Mouse (Mus musculus) left cerebral cortex, adult 2 months (tissue): ENCODE data around the gene Dhx16. TPM values are rescaled to one million over a fixed set of nuclear protein-coding genes. Genes with fewer than 3 reads are reported as not detected.
A peak's percentile ranks its signal among the peaks of the same experiment; 100 is the strongest.
"Not testable (repeated sequence)": the region's sequence is repeated elsewhere in the genome, so short reads cannot be mapped to it uniquely, and the experiment has no call there.

Experiments used
- DNase-seq, 2 experiments: peaks; one replicate each; pipeline ENCODE4 v3.0.0; 2021 to 2022; ENCODE audit warnings: low spot score in 2 of 2, mixed read lengths in 1 of 2; ENCODE audit errors: extremely low spot score in 1 of 2
- H3K27ac ChIP-seq: fragments of 200-600 bp; 2 replicates; pipeline ENCODE4 v1.8.1; 2022
- H3K4me3 ChIP-seq: fragments of 200-600 bp; 2 replicates; pipeline ENCODE4 v1.8.1; 2022
- CTCF ChIP-seq: fragments of 200-600 bp; IDR thresholded peaks from 2 replicates; pipeline ENCODE4 v1.8.1; 2022; ENCODE audit warnings: antibody characterized with exemption, mild to moderate bottlenecking, moderate library complexity
- intact Hi-C: fragments of 180-260 bp; cut with DNase I; formaldehyde crosslinking; loops from one replicate; pipeline ENCODE4 v1.15.1; 2025
- total RNA-seq, 2 experiments: library from RNA; stranded (reverse); gene quantifications; 2 replicates each; pipeline ENCODE4 v1.2.3; 2021

Gene Dhx16
- total RNA-seq, 2 experiments from 2014 or later: 30.0 to 39.7 TPM

GRCm38 (mm10) chr17:35838122-35838544 lies 41.5 kb upstream of the Dhx16 start, which contains the start of gene Tubb5:
Gene Tubb5 (minus strand): TSS chr17:35838306.
- peak within 1 kb of the TSS; percentile 64 for H3K4me3 ChIP-seq
- peak within 1 kb of the TSS; percentile 89 for H3K27ac ChIP-seq
- peak; percentile 97 to 98 for DNase-seq
- no peak for TF ChIP-seq CTCF
- intact Hi-C loops: loop anchor here (5.0 kb wide), 1 partner anchor 79 kb away; the partner anchor contains the start of genes Mrps18b and Ppp1r10

DNA sequence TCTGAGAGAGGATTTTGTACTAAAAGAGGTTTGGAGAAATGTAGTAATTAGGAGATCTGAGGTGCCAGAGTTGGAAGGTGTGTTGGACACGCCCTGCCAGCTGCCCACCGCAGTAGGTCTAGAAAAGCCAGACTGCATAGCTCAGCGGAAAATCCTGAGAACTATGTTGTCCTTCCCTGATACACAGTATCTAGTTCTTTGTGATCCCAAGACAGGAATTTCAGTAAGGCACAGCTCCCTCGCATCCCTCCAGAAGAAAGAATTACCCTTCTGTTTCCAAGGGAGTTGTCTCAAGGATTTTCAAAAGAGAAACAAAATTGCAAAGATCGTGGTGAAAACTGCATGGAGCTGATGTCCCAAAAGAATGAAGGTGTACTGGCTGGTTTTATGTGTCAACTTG lies 41.0 kb upstream of the Dhx16 start:
- DNase-seq: no peak
- TF ChIP-seq CTCF: no peak
- Histone ChIP-seq H3K4me3 (no peak overlapping the region), H3K27ac (peak overlapping the region; percentile 70)
- intact Hi-C loops: loop anchor here (5.0 kb wide), 1 partner anchor 79 kb away; the partner anchor contains the start of genes Mrps18b and Ppp1r10

DNA sequence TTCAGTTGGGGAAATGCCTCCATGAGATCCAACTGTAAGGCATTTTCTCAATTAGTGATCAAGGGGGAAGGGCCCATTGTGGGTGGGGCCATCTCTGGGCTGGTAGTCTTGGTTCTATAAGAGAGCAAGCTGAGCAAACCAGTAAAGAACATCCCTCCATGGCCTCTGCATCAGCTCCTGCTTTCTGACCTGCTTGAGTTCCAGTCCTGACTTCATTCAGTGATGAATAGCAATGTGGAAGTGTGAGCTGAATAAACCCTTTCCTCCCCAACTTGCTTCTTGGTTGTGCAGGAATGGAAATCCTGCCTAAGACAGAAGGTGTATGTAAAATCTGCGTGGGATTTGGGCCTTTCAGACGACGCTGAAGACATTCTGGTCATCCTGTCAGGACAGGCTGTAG lies 40.6 kb upstream of the Dhx16 start:
- intact Hi-C loops: loop anchor here (5.0 kb wide), 1 partner anchor 78 kb away; the partner anchor contains the start of genes Mrps18b and Ppp1r10
- not testable (repeated sequence) for H3K4me3 ChIP-seq, DNase-seq, H3K27ac ChIP-seq

DNA sequence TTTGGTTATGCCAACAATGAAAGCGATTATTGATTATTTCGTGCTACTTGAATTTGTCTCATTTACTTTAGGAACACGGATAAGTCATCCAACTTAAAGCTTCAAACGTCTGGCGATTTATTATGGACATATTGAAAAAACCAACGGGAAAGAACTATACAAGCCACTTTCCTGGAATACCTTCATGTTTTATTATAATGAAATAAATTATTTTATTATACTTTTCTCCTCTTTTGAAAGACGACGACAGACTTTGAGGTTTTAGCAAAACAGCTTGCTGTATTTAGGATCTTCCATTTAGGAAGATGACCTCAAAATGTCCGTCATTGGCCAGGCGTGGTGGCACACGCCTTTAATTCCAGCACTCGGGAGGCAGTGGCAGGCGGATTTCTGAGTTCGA lies 39.1 kb upstream of the Dhx16 start:
- intact Hi-C loops: loop anchor here (2.0 kb wide), 1 partner anchor 20 kb away; the partner anchor contains the start of gene Nrm
- Histone ChIP-seq H3K27ac (peak overlapping the region; percentile 83; the same call in 1 of the 2 replicates), H3K4me3 (peak overlapping the region; percentile 46)
- DNase-seq: no peak
- TF ChIP-seq CTCF: no peak

GRCm38 (mm10) chr17:35841076-35841950 lies 38.3 kb upstream of the Dhx16 start, which contains the start of gene Mdc1:
Gene Mdc1 (plus strand): TSS chr17:35841515.
- TF ChIP-seq CTCF: peak; percentile 23; the same call in 1 of the 2 replicates
- peak within 1 kb of the TSS; percentile 83 for H3K27ac ChIP-seq
- intact Hi-C loops: loop anchor here (2.0 kb wide), 1 partner anchor 19 kb away; the partner anchor contains the start of gene Nrm
- DNase-seq: peak; percentile 98 to 99
- H3K4me3 ChIP-seq: peak within 1 kb of the TSS; percentile 66

DNA sequence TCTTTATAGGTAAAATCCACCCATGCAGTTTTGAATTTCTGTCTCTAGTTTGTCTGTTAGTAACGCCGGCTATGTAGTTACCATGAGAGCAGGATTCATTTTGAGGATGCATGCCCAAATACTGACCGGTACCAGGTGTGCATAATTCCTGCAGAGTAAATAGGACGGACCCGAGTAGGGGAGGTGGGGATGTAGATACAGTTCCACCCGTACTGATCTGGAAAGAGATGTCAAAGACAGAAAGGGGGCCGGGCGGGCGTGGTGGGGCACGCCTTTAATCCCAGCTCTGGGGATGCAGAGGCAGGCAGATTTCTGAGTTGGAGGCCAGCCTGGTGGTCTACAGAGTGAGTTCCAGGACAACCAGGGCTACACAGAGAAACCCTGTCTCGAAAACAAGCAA lies 37.6 kb upstream of the Dhx16 start:
- peak overlapping the region; percentile 66 for H3K4me3 ChIP-seq
- intact Hi-C loops: no loop called here
- H3K27ac ChIP-seq: peak overlapping the region; percentile 56; the same call in 1 of the 2 replicates

GRCm38 (mm10) chr17:35843514-35843913 lies 36.1 kb upstream of the Dhx16 start:
- DNase-seq: no peak
- H3K27ac ChIP-seq: no peak overlapping the region
- intact Hi-C loops: no loop called here
- H3K4me3 ChIP-seq: no peak overlapping the region
- TF ChIP-seq CTCF: peak; percentile 47

More for the DNA sequence above, 37.6 kb upstream of the Dhx16 start:
- no peak for TF ChIP-seq CTCF
- DNase-seq: no peak

DNA sequence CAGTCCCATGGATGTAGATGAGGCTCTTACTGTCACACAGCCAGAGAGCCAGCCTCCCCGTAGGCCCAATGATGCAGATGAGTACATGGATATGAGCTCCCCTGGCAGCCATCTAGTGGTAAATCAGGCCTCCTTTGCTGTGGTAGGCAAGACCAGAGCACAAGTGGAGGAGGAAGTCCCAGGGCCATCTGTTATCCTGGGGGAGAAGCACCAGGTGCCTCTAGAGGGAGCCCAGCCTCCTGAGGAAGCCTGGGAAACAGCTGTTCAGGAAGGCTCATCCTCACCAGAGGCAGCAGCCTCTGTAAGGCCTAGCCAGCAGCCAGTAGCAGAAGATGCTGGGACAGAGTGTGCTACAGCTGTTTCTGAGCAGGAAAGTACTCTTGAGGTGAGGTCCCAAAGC lies 31.5 kb upstream of the Dhx16 start:
- intact Hi-C loops: no loop called here
- no peak for DNase-seq
- TF ChIP-seq CTCF: peak; percentile 35
- no peak overlapping the region for H3K27ac ChIP-seq
- no peak overlapping the region for H3K4me3 ChIP-seq

- no peak for DNase-seq
- intact Hi-C loops: no loop called here
- Histone ChIP-seq H3K27ac (no peak overlapping the region), H3K4me3 (no peak overlapping the region)
- TF ChIP-seq CTCF: no peak
Measured at GRCm38 (mm10) chr17:35850974-35851373, 28.6 kb upstream of the Dhx16 start.

DNA sequence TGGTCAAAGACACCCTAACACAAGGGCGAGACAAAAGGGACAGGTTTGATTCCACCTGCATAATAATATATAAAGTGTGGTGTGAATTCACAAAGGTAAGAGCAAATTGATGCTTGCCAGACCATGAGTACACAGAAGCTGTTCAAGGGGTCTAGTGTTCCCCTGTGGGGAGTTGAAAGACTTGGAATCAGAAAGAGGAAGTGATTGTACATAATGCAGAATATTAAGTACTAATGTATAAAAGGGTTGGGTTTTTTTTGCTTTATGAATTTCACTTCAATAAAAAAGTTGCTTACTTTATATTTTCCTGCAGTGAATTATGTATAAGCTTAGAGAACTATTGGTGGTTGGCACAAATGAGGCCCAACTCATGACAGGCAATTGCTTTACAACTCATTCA lies 20.2 kb upstream of the Dhx16 start:
- Histone ChIP-seq H3K27ac (no peak overlapping the region), H3K4me3 (no peak overlapping the region)
- DNase-seq: no peak
- intact Hi-C loops: no loop called here
- TF ChIP-seq CTCF: no peak

GRCm38 (mm10) chr17:35859835-35860234 lies 19.8 kb upstream of the Dhx16 start:
- no peak for DNase-seq
- no peak for TF ChIP-seq CTCF
- intact Hi-C loops: loop anchor here (2.0 kb wide), 1 partner anchor 19 kb away; the partner anchor contains the start of gene Mdc1
- H3K27ac ChIP-seq: no peak overlapping the region
- no peak overlapping the region for H3K4me3 ChIP-seq

DNA sequence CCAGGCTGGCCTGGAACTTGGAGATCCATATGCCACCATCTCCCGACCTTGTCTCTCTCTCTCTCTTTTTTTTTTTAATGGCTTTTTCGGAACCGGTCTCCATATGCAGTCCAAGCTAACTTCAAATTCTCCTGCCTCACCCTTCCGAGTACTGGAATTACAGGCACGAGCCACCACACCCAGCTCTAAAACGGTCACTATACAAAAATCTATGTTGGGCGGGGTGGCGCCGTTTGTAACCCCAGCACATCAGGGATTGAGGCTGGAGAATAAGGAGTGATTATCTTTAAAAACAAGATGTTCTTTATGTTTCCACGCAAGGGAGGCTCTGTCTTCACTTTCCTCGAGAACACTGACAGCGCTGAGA lies 18.8 kb upstream of the Dhx16 start:
- DNase-seq: no peak
- peak overlapping the region; percentile 97 for H3K4me3 ChIP-seq
- TF ChIP-seq CTCF: no peak
- H3K27ac ChIP-seq: peak overlapping the region; percentile 51
- intact Hi-C loops: loop anchor here (2.0 kb wide), 1 partner anchor 20 kb away; the partner anchor contains the start of gene Mdc1
